Mouse (Mus musculus) cortical plate, adult 2 months (tissue): ENCODE measurements around the gene Pi4k2b. TPM values are rescaled to one million over a fixed set of nuclear protein-coding genes. Genes with fewer than 3 reads are reported as not detected.
"Not testable (repeated sequence)": the region's sequence is repeated elsewhere in the genome, so short reads cannot be mapped to it uniquely, and the experiment has no call there.

ENCODE experiments used
- H3K27ac ChIP-seq: fragments of 200-500 bp; 2 replicates; pipeline ENCODE4 v1.5.1; 2012; ENCODE audit warnings: low read length, control low read depth, inconsistent platforms; ENCODE audit not compliant: insufficient read depth
- H3K4me1 ChIP-seq: fragments of 200-500 bp; 2 replicates; pipeline ENCODE4 v1.6.1; 2011; ENCODE audit warnings: low read length; ENCODE audit not compliant: control insufficient read depth, insufficient read depth
- H3K4me3 ChIP-seq: fragments of 200-500 bp; 2 replicates; pipeline ENCODE4 v1.5.1; 2011; ENCODE audit warnings: mild to moderate bottlenecking, low read length, control low read depth; ENCODE audit not compliant: insufficient read depth
- CTCF ChIP-seq: fragments of 200-500 bp; IDR thresholded peaks from 2 replicates; pipeline ENCODE4 v1.5.1; 2011; ENCODE audit warnings: mild to moderate bottlenecking, control low read depth, low read length; ENCODE audit not compliant: insufficient read depth; ENCODE audit errors: extremely low read depth
- POLR2A ChIP-seq: fragments of 200-500 bp; IDR thresholded peaks from 2 replicates; pipeline ENCODE4 v1.6.1; 2011; ENCODE audit warnings: mild to moderate bottlenecking, low read length, control low read depth; ENCODE audit not compliant: insufficient read depth; ENCODE audit errors: extremely low read depth
- polyA plus RNA-seq: library from polyadenylated mRNA; depleted of rRNA; stranded (reverse); fragments of >200 nt; gene quantifications from 2 replicates; pipeline ENCODE4 v1.2.3, GENCODE M21; 2012; rRNA removed

Pi4k2b gene
- polyA plus RNA-seq: 2.1 and 2.5 TPM in 2 replicates

GRCm38 (mm10) chr5:52741391-52742111, at the start of gene Pi4k2b:
Gene Pi4k2b, plus strand, starts transcription at chr5:52741574.
- TF ChIP-seq CTCF: no peak
- TF ChIP-seq POLR2A: no peak
- H3K4me3 ChIP-seq: peak within 1 kb of the TSS; percentile 56
- H3K27ac ChIP-seq: no peak within 1 kb of the TSS
- H3K4me1 ChIP-seq: no peaks in the 10 kb centered on the region

- no peak overlapping the region for H3K27ac ChIP-seq
- H3K4me3 ChIP-seq: no peak overlapping the region
- H3K4me1 ChIP-seq: no peaks in the 10 kb centered on the region
- TF ChIP-seq POLR2A (no peak), CTCF (no peak)
These were observed 44.1 kb upstream of the Pi4k2b start for GRCm38 (mm10) chr5:52697291-52697690.

GRCm38 (mm10) chr5:52697882-52698440, 43.4 kb upstream of the Pi4k2b start:
- not testable (repeated sequence) for H3K27ac ChIP-seq, H3K4me1 ChIP-seq

GRCm38 (mm10) chr5:52704562-52704961, 36.8 kb upstream of the Pi4k2b start:
- no peak overlapping the region for H3K4me3 ChIP-seq
- no peak overlapping the region for H3K27ac ChIP-seq
- no peaks in the 10 kb centered on the region for H3K4me1 ChIP-seq
- no peak for TF ChIP-seq CTCF
- TF ChIP-seq POLR2A: no peak

More at GRCm38 (mm10) chr5:52697882-52698440, 43.4 kb upstream of the Pi4k2b start:
- not testable (repeated sequence) for H3K4me3 ChIP-seq

DNA sequence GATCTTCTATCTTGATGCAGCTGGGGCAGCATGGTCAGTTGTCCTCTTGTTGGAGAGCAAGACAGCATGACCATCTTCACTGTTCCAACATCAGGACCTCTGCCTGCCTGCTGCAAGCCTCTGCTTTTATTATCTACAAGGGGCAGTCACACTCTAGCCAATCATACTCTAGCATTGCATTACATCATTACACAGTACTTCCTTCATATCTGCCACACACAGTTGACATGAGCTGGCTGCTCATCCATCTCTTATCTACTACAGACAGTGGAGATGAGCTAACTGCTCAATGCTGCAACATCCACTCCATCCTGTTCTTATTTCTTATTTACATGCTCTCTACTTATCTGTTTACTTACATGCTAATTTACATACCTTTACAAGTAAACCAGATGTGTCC, 28.7 kb upstream of the Pi4k2b start:
- no peaks in the 10 kb centered on the region for H3K4me1 ChIP-seq
- no peak overlapping the region for H3K4me3 ChIP-seq
- H3K27ac ChIP-seq: no peak overlapping the region
- TF ChIP-seq POLR2A (no peak), CTCF (no peak)

- no peaks in the 10 kb centered on the region for H3K4me1 ChIP-seq
These were observed 24.5 kb upstream of the Pi4k2b start for GRCm38 (mm10) chr5:52716742-52717448.

DNA sequence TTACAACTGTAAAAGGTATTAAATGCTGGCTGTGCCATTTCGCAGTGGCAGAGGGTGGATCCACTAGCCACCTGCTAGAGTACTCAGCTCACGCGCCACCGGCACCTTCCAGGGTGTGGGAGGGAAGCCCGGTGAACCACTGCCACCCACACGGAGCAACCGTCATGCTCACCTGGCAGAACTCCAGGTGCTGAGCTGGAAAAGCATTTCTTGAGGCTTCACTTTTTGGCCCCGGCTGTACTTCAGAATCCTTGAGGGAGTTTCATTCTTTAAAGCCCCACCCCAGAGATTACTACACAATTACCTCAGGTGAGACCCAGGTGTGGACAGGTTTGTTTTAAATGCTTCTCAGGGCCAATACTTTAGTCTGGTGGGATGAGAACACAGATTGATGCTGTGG, 20.4 kb upstream of the Pi4k2b start:
- TF ChIP-seq POLR2A: no peak
- TF ChIP-seq CTCF: no peak
- H3K4me1 ChIP-seq: no peaks in the 10 kb centered on the region
- H3K27ac ChIP-seq: no peak overlapping the region
- no peak overlapping the region for H3K4me3 ChIP-seq

More at GRCm38 (mm10) chr5:52716742-52717448, 24.5 kb upstream of the Pi4k2b start:
- no peak overlapping the region for H3K27ac ChIP-seq
- no peak overlapping the region for H3K4me3 ChIP-seq
- TF ChIP-seq POLR2A: no peak
- TF ChIP-seq CTCF: no peak

GRCm38 (mm10) chr5:52727747-52728146, 13.6 kb upstream of the Pi4k2b start:
- Histone ChIP-seq H3K4me1 (no peaks in the 10 kb centered on the region), H3K27ac (no peak overlapping the region), H3K4me3 (no peak overlapping the region)
- no peak for TF ChIP-seq POLR2A

- Histone ChIP-seq H3K27ac (no peak overlapping the region), H3K4me1 (no peaks in the 10 kb centered on the region), H3K4me3 (no peak overlapping the region)
- TF ChIP-seq CTCF (no peak), POLR2A (no peak)
These were observed 8.6 kb upstream of the Pi4k2b start for GRCm38 (mm10) chr5:52732811-52733210.

GRCm38 (mm10) chr5:52736046-52736445, 5.3 kb upstream of the Pi4k2b start:
- TF ChIP-seq POLR2A (no peak), CTCF (no peak)
- H3K4me3 ChIP-seq: no peak overlapping the region

More at GRCm38 (mm10) chr5:52736046-52736445, 5.3 kb upstream of the Pi4k2b start:
- H3K27ac ChIP-seq: no peak overlapping the region
- no peaks in the 10 kb centered on the region for H3K4me1 ChIP-seq
